Mouse (Mus musculus) CD4-positive helper T cell, adult 2 months (primary cell): ENCODE data around the gene Ptprr.
A peak's percentile ranks its signal among the peaks of the same experiment; 100 is the strongest.

Experiments
- DNase-seq: peaks from one replicate; pipeline ENCODE4 v3.0.0-alpha.2; 2012; ENCODE audit warnings: low read depth, missing footprints, low spot score

Ptprr gene

GRCm38 (mm10) chr10:116017845-116018479 lies at the start of gene Ptprr:
Gene Ptprr, plus strand, starts transcription at chr10:116018213.
- DNase-seq: peak; percentile 0

GRCm38 (mm10) chr10:115976345-115976744 lies 41.7 kb upstream of the Ptprr start:
- DNase-seq: no peak

- DNase-seq: no peak
These were observed 39.0 kb upstream of the Ptprr start for GRCm38 (mm10) chr10:115978992-115979391.

GRCm38 (mm10) chr10:115980018-115980417 lies 38.0 kb upstream of the Ptprr start:
- no peak for DNase-seq

- DNase-seq: no peak
These were observed 33.7 kb upstream of the Ptprr start for GRCm38 (mm10) chr10:115984308-115984707.

GRCm38 (mm10) chr10:116001838-116002237 lies 16.2 kb upstream of the Ptprr start:
- no peak for DNase-seq

GRCm38 (mm10) chr10:116006675-116007074 lies 11.3 kb upstream of the Ptprr start:
- no peak for DNase-seq

GRCm38 (mm10) chr10:116018480-116018891 lies 473 bp downstream of the Ptprr start:
- DNase-seq: no peak

- no peak for DNase-seq
These were observed 1.3 kb downstream of the Ptprr start for GRCm38 (mm10) chr10:116019086-116019860.

GRCm38 (mm10) chr10:116021081-116021480 lies 3.1 kb downstream of the Ptprr start:
- DNase-seq: no peak

- no peak for DNase-seq
These were observed 20.1 kb downstream of the Ptprr start for GRCm38 (mm10) chr10:116038150-116038549.

- DNase-seq: no peak
These were observed 57.9 kb downstream of the Ptprr start for GRCm38 (mm10) chr10:116075954-116076353.

- DNase-seq: no peak
These were observed 60.6 kb downstream of the Ptprr start for GRCm38 (mm10) chr10:116078636-116079035.

GRCm38 (mm10) chr10:116079396-116079795 lies 61.4 kb downstream of the Ptprr start:
- no peak for DNase-seq

- no peak for DNase-seq
These were observed 62.8 kb downstream of the Ptprr start for GRCm38 (mm10) chr10:116080841-116081240.

GRCm38 (mm10) chr10:116083965-116084364 lies 66.0 kb downstream of the Ptprr start:
- no peak for DNase-seq

GRCm38 (mm10) chr10:116096466-116096865 lies 78.5 kb downstream of the Ptprr start:
- DNase-seq: no peak

- no peak for DNase-seq
These were observed 80.5 kb downstream of the Ptprr start for GRCm38 (mm10) chr10:116098470-116098869.

GRCm38 (mm10) chr10:116108176-116108575 lies 90.2 kb downstream of the Ptprr start:
- DNase-seq: no peak

- DNase-seq: no peak
These were observed 90.7 kb downstream of the Ptprr start for GRCm38 (mm10) chr10:116108730-116109129.

- DNase-seq: no peak
These were observed 94.9 kb downstream of the Ptprr start for GRCm38 (mm10) chr10:116112868-116113267.

- DNase-seq: no peak
These were observed 96.0 kb downstream of the Ptprr start, which contains the start of gene 4933416C03Rik for GRCm38 (mm10) chr10:116113867-116114474. Gene 4933416C03Rik, minus strand, starts transcription at chr10:116113917.
